Mouse (Mus musculus): ENCODE results near the gene Sel1l3. TPM values are rescaled to one million over a fixed set of nuclear protein-coding genes. Genes with fewer than 3 reads are reported as not detected.

The Sel1l3 gene
- polyA plus RNA-seq, 1 experiment from 2014 or later, result 2.0 TPM

- H3K9me3 ChIP-seq (ENCODE audit: low read length), result no peaks in the 10 kb centered on the region
- DNase-seq (ENCODE audit: low spot score) (no peak), ATAC-seq (no peak)
- no peak overlapping the region for H3K27ac ChIP-seq (ENCODE audit: low read length)
- H3K4me3 ChIP-seq (ENCODE audit: low read depth, low read length), result no peak overlapping the region
- H3K4me1 ChIP-seq (ENCODE audit: insufficient read depth, low read depth, low read length), result no peaks in the 10 kb centered on the region
- no peaks in the 10 kb centered on the region for H3K36me3 ChIP-seq (ENCODE audit: insufficient read depth, low read length)
- H3K4me2 ChIP-seq (replicated peaks; ENCODE audit: low read depth, low read length), result no peak overlapping the region
- no peaks in the 10 kb centered on the region for H3K27me3 ChIP-seq (replicated peaks; ENCODE audit: insufficient read depth, low read length)
- no peak overlapping the region for H3K9ac ChIP-seq (replicated peaks; ENCODE audit: low read depth)
- TF ChIP-seq EP300 (IDR thresholded peaks at IDR 0.05) (no peak), CTCF (IDR thresholded peaks at IDR 0.05) (no peak)
- 63% methylated on average over 2 of the region's 2 CpGs for WGBS
Measured at GRCm38 (mm10) chr5:53154078-53154477, 59.6 kb downstream of the Sel1l3 start.

GRCm38 (mm10) chr5:53153144-53153543, 60.6 kb downstream of the Sel1l3 start:
- H3K27me3 ChIP-seq (replicated peaks; ENCODE audit: insufficient read depth, low read length), result no peaks in the 10 kb centered on the region
- H3K4me1 ChIP-seq (ENCODE audit: insufficient read depth, low read depth, low read length), result no peaks in the 10 kb centered on the region
- H3K9ac ChIP-seq (replicated peaks; ENCODE audit: low read depth), result no peak overlapping the region
- no peak for DNase-seq (ENCODE audit: low spot score)
- H3K9me3 ChIP-seq (ENCODE audit: low read length), result no peaks in the 10 kb centered on the region
- H3K4me3 ChIP-seq (ENCODE audit: low read depth, low read length), result no peak overlapping the region
- H3K4me2 ChIP-seq (replicated peaks; ENCODE audit: low read depth, low read length), result no peak overlapping the region
- no peak for TF ChIP-seq CTCF (IDR thresholded peaks at IDR 0.05)
- TF ChIP-seq EP300 (IDR thresholded peaks at IDR 0.05), result no peak
- 64% methylated on average over 5 of the region's 5 CpGs for WGBS
- H3K36me3 ChIP-seq (ENCODE audit: insufficient read depth, low read length), result no peaks in the 10 kb centered on the region
- no peak for ATAC-seq
- H3K27ac ChIP-seq (ENCODE audit: low read length), result no peak overlapping the region

GRCm38 (mm10) chr5:53151379-53151960, 62.3 kb downstream of the Sel1l3 start:
- H3K9me3 ChIP-seq (ENCODE audit: low read length), result no peaks in the 10 kb centered on the region
- no peaks in the 10 kb centered on the region for H3K27me3 ChIP-seq (replicated peaks; ENCODE audit: insufficient read depth, low read length)
- no peak overlapping the region for H3K9ac ChIP-seq (replicated peaks; ENCODE audit: low read depth)
- no peaks in the 10 kb centered on the region for H3K36me3 ChIP-seq (ENCODE audit: insufficient read depth, low read length)
- TF ChIP-seq CTCF (IDR thresholded peaks at IDR 0.05), result no peak
- TF ChIP-seq EP300 (IDR thresholded peaks at IDR 0.05), result no peak
- no peak for ATAC-seq
- WGBS, result 69% methylated on average over 18 of the region's 18 CpGs
- H3K4me1 ChIP-seq (ENCODE audit: insufficient read depth, low read depth, low read length), result no peaks in the 10 kb centered on the region
- no peak overlapping the region for H3K4me2 ChIP-seq (replicated peaks; ENCODE audit: low read depth, low read length)
- DNase-seq (ENCODE audit: low spot score), result no peak
- H3K4me3 ChIP-seq (ENCODE audit: low read depth, low read length), result no peak overlapping the region
- no peak overlapping the region for H3K27ac ChIP-seq (ENCODE audit: low read length)

GRCm38 (mm10) chr5:53148960-53149685, 64.6 kb downstream of the Sel1l3 start:
- Histone ChIP-seq H3K4me1 (ENCODE audit: insufficient read depth, low read depth, low read length) (no peaks in the 10 kb centered on the region), H3K9me3 (ENCODE audit: low read length) (no peaks in the 10 kb centered on the region), H3K4me3 (ENCODE audit: low read depth, low read length) (no peak overlapping the region), H3K9ac (replicated peaks; ENCODE audit: low read depth) (no peak overlapping the region), H3K36me3 (ENCODE audit: insufficient read depth, low read length) (no peaks in the 10 kb centered on the region), H3K27me3 (replicated peaks; ENCODE audit: insufficient read depth, low read length) (no peaks in the 10 kb centered on the region), H3K4me2 (replicated peaks; ENCODE audit: low read depth, low read length) (no peak overlapping the region), H3K27ac (ENCODE audit: low read length) (no peak overlapping the region)
- WGBS, result 86% methylated on average over 7 of the region's 7 CpGs
- no peak for ATAC-seq
- no peak for DNase-seq (ENCODE audit: low spot score)
- TF ChIP-seq CTCF (IDR thresholded peaks at IDR 0.05) (no peak), EP300 (IDR thresholded peaks at IDR 0.05) (no peak)

- H3K36me3 ChIP-seq (ENCODE audit: insufficient read depth, low read length), result no peaks in the 10 kb centered on the region
- TF ChIP-seq EP300 (IDR thresholded peaks at IDR 0.05) (no peak), CTCF (IDR thresholded peaks at IDR 0.05) (no peak)
- no peak overlapping the region for H3K9ac ChIP-seq (replicated peaks; ENCODE audit: low read depth)
- H3K4me1 ChIP-seq (ENCODE audit: insufficient read depth, low read depth, low read length), result no peaks in the 10 kb centered on the region
- H3K4me3 ChIP-seq (ENCODE audit: low read depth, low read length), result no peak overlapping the region
- no peaks in the 10 kb centered on the region for H3K27me3 ChIP-seq (replicated peaks; ENCODE audit: insufficient read depth, low read length)
- H3K4me2 ChIP-seq (replicated peaks; ENCODE audit: low read depth, low read length), result no peak overlapping the region
- ATAC-seq, result no peak
- no peak overlapping the region for H3K27ac ChIP-seq (ENCODE audit: low read length)
- DNase-seq (ENCODE audit: low spot score), result no peak
- WGBS, result 48% methylated on average over 8 of the region's 8 CpGs
- no peaks in the 10 kb centered on the region for H3K9me3 ChIP-seq (ENCODE audit: low read length)
Measured at GRCm38 (mm10) chr5:53148160-53148923, 65.4 kb downstream of the Sel1l3 start.

GRCm38 (mm10) chr5:53147418-53147817, 66.3 kb downstream of the Sel1l3 start:
- no peaks in the 10 kb centered on the region for H3K9me3 ChIP-seq (ENCODE audit: low read length)
- H3K36me3 ChIP-seq (ENCODE audit: insufficient read depth, low read length), result no peaks in the 10 kb centered on the region
- no peaks in the 10 kb centered on the region for H3K27me3 ChIP-seq (replicated peaks; ENCODE audit: insufficient read depth, low read length)
- no peak overlapping the region for H3K9ac ChIP-seq (replicated peaks; ENCODE audit: low read depth)
- H3K4me2 ChIP-seq (replicated peaks; ENCODE audit: low read depth, low read length), result no peak overlapping the region
- 82% methylated on average over 4 of the region's 4 CpGs for WGBS
- ATAC-seq (no peak), DNase-seq (ENCODE audit: low spot score) (no peak)
- TF ChIP-seq EP300 (IDR thresholded peaks at IDR 0.05) (no peak), CTCF (IDR thresholded peaks at IDR 0.05) (no peak)
- H3K4me1 ChIP-seq (ENCODE audit: insufficient read depth, low read depth, low read length), result no peaks in the 10 kb centered on the region
- no peak overlapping the region for H3K27ac ChIP-seq (ENCODE audit: low read length)
- H3K4me3 ChIP-seq (ENCODE audit: low read depth, low read length), result no peak overlapping the region

Data from lung, postnatal 0 days (tissue).